Mouse (Mus musculus) cortical plate, adult 2 months (tissue): ENCODE measurements at regions not wholly inside any gene's neighbourhood (a gene's known extent, or its start where the extent isn't known, plus 50 kb on each side); places are given as distances from the start of the nearest gene placed in this dataset.

Source experiments
- CTCF ChIP-seq: fragments of 200-500 bp; IDR thresholded peaks from 2 replicates; pipeline ENCODE4 v1.5.1; 2011; ENCODE audit warnings: mild to moderate bottlenecking, control low read depth, low read length; ENCODE audit not compliant: insufficient read depth; ENCODE audit errors: extremely low read depth
- POLR2A ChIP-seq: fragments of 200-500 bp; IDR thresholded peaks from 2 replicates; pipeline ENCODE4 v1.6.1; 2011; ENCODE audit warnings: mild to moderate bottlenecking, low read length, control low read depth; ENCODE audit not compliant: insufficient read depth; ENCODE audit errors: extremely low read depth

GRCm38 (mm10) chr16:30788944-30789781 lies 189.6 kb downstream of the Fam43a start:
- TF ChIP-seq CTCF: no peak
- TF ChIP-seq POLR2A: no peak
